Mouse (Mus musculus): ENCODE data around the gene Nmt1. TPM values are rescaled to one million over a fixed set of nuclear protein-coding genes. Genes with fewer than 3 reads are reported as not detected.
A peak's percentile ranks its signal among the peaks of the same experiment; 100 is the strongest.

Nmt1 gene
- total and polyA plus RNA-seq, 2 experiments from 2014 or later: 40.5 to 48.6 TPM

DNA sequence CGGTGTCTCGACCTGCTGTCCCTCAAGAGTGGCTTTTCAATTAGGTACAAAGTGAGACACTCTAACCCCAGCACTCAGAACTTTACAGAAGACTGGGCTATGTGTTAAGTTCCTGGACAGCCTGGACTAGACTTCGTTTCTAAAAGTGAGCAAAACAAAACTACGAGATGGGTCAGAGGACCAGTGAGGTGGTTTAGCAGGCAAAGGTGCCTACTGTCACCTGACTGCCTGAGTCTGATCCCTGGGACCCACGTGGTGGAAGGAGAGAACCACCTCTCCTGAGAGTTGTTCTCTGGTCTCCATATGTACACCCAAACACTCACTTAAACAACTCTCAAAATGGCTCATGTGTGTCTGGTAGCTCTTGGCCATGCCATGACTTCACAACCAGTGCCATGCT, 26.9 kb upstream of the Nmt1 start:
- no peak for ATAC-seq (ENCODE audit: low FRiP score)
- H3K4me2 ChIP-seq (ENCODE audit: low read depth, low read length, poor library complexity, severe bottlenecking): no peak overlapping the region
- no peak overlapping the region for H3K9ac ChIP-seq (replicated peaks; ENCODE audit: low read length, poor library complexity, severe bottlenecking)
- H3K27me3 ChIP-seq (ENCODE audit: insufficient read depth, low read length): no peaks in the 10 kb centered on the region
- no peak for DNase-seq (ENCODE audit: low spot score)
- no peak overlapping the region for H3K27ac ChIP-seq (ENCODE audit: low read depth, low read length)
- no peaks in the 10 kb centered on the region for H3K9me3 ChIP-seq (ENCODE audit: low read length)
- H3K4me3 ChIP-seq (ENCODE audit: low read depth, low read length): no peak overlapping the region
- peaks cover 30% of the 10 kb centered on the region for H3K36me3 ChIP-seq (ENCODE audit: insufficient read depth, low read length)
- WGBS: 80% methylated on average over 5 of the region's 5 CpGs
- H3K4me1 ChIP-seq (ENCODE audit: insufficient read depth, low read length): 0 out of 2 replicates have a peak, but pooled peaks cover 3% of the 10 kb centered on the region
- TF ChIP-seq CTCF (IDR thresholded peaks at IDR 0.05): no peak

DNA sequence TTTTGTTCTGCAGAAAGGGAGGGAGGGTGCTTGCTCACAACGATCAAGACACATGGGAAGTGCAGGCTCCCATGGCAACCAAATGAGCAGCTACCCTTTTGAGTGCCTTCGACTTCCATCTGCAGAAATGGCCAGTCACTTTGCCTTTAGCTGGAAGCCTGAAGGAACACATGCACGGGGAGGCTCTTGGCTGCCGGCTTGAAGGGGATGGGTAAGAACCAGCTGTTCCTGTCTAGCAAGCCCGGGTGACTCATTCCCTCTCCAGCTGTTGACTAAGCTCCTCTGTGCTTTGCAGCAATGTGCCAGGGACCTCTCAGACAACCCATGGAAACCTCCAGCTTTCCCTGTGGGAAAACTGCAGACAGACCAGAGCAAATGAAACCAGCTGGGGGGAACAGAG, 24.8 kb upstream of the Nmt1 start:
- Histone ChIP-seq H3K36me3 (ENCODE audit: insufficient read depth, low read length) (peaks cover 12% of the 10 kb centered on the region), H3K4me1 (ENCODE audit: insufficient read depth, low read length) (0 out of 2 replicates have a peak, but pooled peaks cover 3% of the 10 kb centered on the region), H3K27me3 (ENCODE audit: insufficient read depth, low read length) (no peaks in the 10 kb centered on the region), H3K9ac (replicated peaks; ENCODE audit: low read length, poor library complexity, severe bottlenecking) (no peak overlapping the region), H3K4me2 (ENCODE audit: low read depth, low read length, poor library complexity, severe bottlenecking) (no peak overlapping the region), H3K27ac (ENCODE audit: low read depth, low read length) (peak overlapping the region; percentile 43; the same call in 1 of the 2 replicates), H3K4me3 (ENCODE audit: low read depth, low read length) (no peak overlapping the region), H3K9me3 (ENCODE audit: low read length) (no peaks in the 10 kb centered on the region)
- DNase-seq (ENCODE audit: low spot score): peak; percentile 65
- WGBS: 49% methylated on average over 5 of the region's 5 CpGs
- no peak for TF ChIP-seq CTCF (IDR thresholded peaks at IDR 0.05)
- 0 out of 2 replicates have a peak, but pooled peaks have one; percentile 31 for ATAC-seq (ENCODE audit: low FRiP score)

DNA sequence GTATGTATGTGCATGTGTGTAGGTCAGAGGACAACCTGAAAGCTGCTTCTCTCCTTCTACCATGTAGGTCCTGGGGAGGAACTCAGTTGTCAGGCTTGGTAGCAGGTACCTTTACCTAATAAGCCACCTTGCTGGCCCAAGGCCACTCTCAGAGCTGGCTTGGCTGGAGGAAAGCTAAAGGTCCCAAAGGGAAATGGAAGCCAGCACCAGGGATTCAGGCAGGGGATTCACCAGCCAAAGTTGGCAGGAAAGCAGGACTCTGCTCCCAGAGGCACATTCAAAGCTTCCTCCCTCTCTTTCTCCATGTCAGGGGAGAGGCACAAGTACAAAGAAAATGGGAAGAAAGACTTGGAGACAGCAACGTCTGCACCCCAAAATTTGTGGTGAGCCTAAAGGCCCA, 23.1 kb upstream of the Nmt1 start:
- Histone ChIP-seq H3K4me1 (ENCODE audit: insufficient read depth, low read length) (0 out of 2 replicates have a peak, but pooled peaks cover 3% of the 10 kb centered on the region), H3K9me3 (ENCODE audit: low read length) (no peaks in the 10 kb centered on the region), H3K27me3 (ENCODE audit: insufficient read depth, low read length) (no peaks in the 10 kb centered on the region), H3K36me3 (ENCODE audit: insufficient read depth, low read length) (no peaks in the 10 kb centered on the region), H3K4me2 (ENCODE audit: low read depth, low read length, poor library complexity, severe bottlenecking) (no peak overlapping the region), H3K9ac (replicated peaks; ENCODE audit: low read length, poor library complexity, severe bottlenecking) (no peak overlapping the region), H3K4me3 (ENCODE audit: low read depth, low read length) (no peak overlapping the region), H3K27ac (ENCODE audit: low read depth, low read length) (no peak overlapping the region)
- no peak for DNase-seq (ENCODE audit: low spot score)
- no peak for ATAC-seq (ENCODE audit: low FRiP score)
- WGBS: 44% methylated on average over 1 of the region's 1 CpGs
- TF ChIP-seq CTCF (IDR thresholded peaks at IDR 0.05): no peak

DNA sequence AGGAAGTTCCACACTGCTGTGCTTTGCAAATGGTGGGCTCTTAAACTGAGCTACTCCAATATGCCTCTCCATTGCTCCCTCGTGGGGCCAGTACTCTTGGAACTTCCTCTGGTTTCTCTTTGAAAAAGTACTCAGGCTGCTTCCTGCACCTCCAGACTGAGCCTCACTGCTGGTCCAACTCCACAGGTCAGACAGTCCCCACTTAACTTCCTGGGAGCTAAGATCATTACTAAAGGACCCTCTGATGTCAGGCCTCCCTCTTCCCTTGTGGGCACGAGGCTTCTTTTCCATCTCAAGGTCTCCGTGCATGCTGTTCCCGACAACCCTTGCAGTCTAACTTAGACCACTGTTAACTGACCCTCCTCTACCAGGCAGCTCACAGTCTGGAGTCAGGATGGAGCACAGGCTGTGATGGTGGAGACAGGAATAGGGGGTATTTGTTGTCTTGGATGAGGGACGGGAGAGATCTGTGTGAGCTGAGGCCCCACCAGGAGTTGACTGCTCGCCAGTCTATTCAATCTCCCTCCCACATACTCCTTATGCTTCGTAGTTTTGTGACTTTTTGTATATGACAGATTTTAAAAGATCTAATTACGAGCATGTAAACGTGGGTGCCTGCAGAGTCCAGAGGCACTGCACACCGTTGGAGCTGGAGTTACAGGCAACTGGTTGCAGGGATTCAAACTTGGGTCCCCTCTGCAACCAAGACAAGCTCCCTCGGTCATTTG, 22.6 kb upstream of the Nmt1 start:
- H3K9ac ChIP-seq (replicated peaks; ENCODE audit: low read length, poor library complexity, severe bottlenecking): no peak overlapping the region
- DNase-seq (ENCODE audit: low spot score) (no peak), ATAC-seq (ENCODE audit: low FRiP score) (no peak)
- H3K9me3 ChIP-seq (ENCODE audit: low read length): no peaks in the 10 kb centered on the region
- 91% methylated on average over 11 of the region's 11 CpGs for WGBS
- H3K4me3 ChIP-seq (ENCODE audit: low read depth, low read length): no peak overlapping the region
- H3K27ac ChIP-seq (ENCODE audit: low read depth, low read length): no peak overlapping the region
- H3K4me2 ChIP-seq (ENCODE audit: low read depth, low read length, poor library complexity, severe bottlenecking): no peak overlapping the region
- no peaks in the 10 kb centered on the region for H3K36me3 ChIP-seq (ENCODE audit: insufficient read depth, low read length)
- H3K4me1 ChIP-seq (ENCODE audit: insufficient read depth, low read length): 0 out of 2 replicates have a peak, but pooled peaks cover 3% of the 10 kb centered on the region
- no peak for TF ChIP-seq CTCF (IDR thresholded peaks at IDR 0.05)
- H3K27me3 ChIP-seq (ENCODE audit: insufficient read depth, low read length): no peaks in the 10 kb centered on the region

DNA sequence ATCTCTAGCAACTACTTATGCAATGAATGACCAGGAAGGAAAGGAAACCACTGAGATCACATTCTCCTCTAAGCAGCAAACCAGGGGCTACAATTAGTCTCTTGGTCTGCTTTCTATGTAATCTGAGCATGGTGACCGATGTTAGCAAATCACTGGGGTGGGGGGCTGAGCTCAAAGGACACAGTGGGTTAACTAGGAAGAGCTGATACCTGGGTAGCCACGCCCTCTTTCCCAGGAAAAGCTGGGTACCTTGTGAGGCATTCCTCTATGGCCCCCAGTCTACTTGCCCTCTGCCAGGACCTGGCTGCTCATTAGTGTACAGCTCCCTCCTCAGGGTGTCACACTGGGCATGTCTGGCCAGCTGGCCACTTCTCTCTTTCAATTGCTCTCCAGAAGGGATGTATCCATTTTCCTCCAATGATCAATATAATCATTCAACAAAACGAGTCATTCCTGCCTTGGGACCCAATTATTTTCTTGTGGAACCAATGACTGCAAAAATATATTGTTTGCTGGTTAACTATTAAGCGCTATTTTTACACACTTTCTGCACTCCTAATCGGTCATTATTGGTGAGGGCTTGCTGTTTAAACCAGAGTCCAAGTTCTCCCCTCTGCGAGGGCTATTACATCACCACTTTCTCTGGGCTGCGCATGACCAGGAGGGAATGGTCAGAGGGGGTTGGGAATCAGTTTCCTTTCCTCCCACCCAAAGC, 21.5 kb upstream of the Nmt1 start:
- ATAC-seq (ENCODE audit: low FRiP score): no peak
- WGBS: 93% methylated on average over 7 of the region's 7 CpGs
- TF ChIP-seq CTCF (IDR thresholded peaks at IDR 0.05): no peak

DNA sequence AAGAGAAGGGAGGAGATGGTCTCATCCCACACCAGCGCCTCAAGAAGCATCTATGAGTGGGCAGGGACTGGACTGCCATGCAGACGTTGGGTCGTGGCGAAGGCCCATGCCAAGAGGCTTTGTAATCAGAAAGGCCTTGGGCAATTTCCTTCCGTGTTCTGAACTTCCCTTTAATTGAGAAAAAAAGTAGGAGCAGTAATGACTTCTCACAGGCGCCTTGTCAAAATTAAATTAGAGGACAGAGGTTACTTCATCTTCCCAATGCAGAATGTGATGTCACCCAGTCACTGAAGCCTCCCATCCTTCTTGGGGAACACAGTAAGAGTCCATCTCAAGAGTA, 21.0 kb upstream of the Nmt1 start:
- ATAC-seq (ENCODE audit: low FRiP score) (no peak), DNase-seq (ENCODE audit: low spot score) (no peak)
- Histone ChIP-seq H3K4me1 (ENCODE audit: insufficient read depth, low read length) (0 out of 2 replicates have a peak, but pooled peaks cover 3% of the 10 kb centered on the region), H3K36me3 (ENCODE audit: insufficient read depth, low read length) (no peaks in the 10 kb centered on the region), H3K9me3 (ENCODE audit: low read length) (no peaks in the 10 kb centered on the region), H3K4me3 (ENCODE audit: low read depth, low read length) (no peak overlapping the region), H3K9ac (replicated peaks; ENCODE audit: low read length, poor library complexity, severe bottlenecking) (no peak overlapping the region), H3K4me2 (ENCODE audit: low read depth, low read length, poor library complexity, severe bottlenecking) (no peak overlapping the region), H3K27me3 (ENCODE audit: insufficient read depth, low read length) (no peaks in the 10 kb centered on the region), H3K27ac (ENCODE audit: low read depth, low read length) (no peak overlapping the region)
- TF ChIP-seq CTCF (IDR thresholded peaks at IDR 0.05): no peak
- 85% methylated on average over 6 of the region's 6 CpGs for WGBS

More for the DNA sequence above, 21.5 kb upstream of the Nmt1 start:
- Histone ChIP-seq H3K4me2 (ENCODE audit: low read depth, low read length, poor library complexity, severe bottlenecking) (no peak overlapping the region), H3K9me3 (ENCODE audit: low read length) (no peaks in the 10 kb centered on the region), H3K4me1 (ENCODE audit: insufficient read depth, low read length) (0 out of 2 replicates have a peak, but pooled peaks cover 3% of the 10 kb centered on the region), H3K36me3 (ENCODE audit: insufficient read depth, low read length) (no peaks in the 10 kb centered on the region), H3K27ac (ENCODE audit: low read depth, low read length) (no peak overlapping the region), H3K27me3 (ENCODE audit: insufficient read depth, low read length) (no peaks in the 10 kb centered on the region), H3K9ac (replicated peaks; ENCODE audit: low read length, poor library complexity, severe bottlenecking) (no peak overlapping the region), H3K4me3 (ENCODE audit: low read depth, low read length) (no peak overlapping the region)
- DNase-seq (ENCODE audit: low spot score): no peak
